Mouse (Mus musculus) kidney, postnatal 10 days (tissue): ENCODE data around the gene Sept5.

Experiments used
- DNase-seq: peaks from one replicate; pipeline ENCODE4 v3.0.0; 2021; ENCODE audit warnings: mixed read lengths

The Sept5 gene

DNA sequence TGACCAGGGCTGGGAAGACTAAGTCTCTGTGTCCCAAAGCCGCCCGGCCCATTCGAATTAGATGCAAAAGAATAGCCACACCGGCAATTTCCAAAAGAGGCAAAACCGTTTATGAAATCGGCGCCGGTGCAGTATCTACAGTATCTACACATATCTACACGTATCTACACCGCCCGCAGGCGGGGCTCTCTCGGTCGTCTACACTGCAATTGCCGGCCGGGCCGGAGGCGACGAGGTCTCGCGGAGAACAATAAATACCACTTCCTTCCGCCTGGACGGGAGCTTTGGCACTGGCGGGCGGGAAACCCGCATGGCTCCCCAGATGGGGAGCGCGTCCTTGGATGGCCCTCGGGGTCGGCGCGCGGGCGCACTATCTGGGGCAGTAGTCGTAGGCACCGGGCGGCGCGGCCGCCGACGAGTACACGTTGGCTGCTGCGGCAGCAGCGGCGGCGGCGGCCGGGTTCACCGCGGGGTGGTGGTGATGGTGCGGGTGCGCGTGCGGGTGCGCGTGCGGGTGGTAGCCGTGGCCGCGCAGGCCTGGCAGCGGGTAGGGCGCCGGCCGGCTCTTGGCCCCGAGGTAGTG, 48.0 kb downstream of the Sept5 start:
- DNase-seq, result peak; percentile 44

DNA sequence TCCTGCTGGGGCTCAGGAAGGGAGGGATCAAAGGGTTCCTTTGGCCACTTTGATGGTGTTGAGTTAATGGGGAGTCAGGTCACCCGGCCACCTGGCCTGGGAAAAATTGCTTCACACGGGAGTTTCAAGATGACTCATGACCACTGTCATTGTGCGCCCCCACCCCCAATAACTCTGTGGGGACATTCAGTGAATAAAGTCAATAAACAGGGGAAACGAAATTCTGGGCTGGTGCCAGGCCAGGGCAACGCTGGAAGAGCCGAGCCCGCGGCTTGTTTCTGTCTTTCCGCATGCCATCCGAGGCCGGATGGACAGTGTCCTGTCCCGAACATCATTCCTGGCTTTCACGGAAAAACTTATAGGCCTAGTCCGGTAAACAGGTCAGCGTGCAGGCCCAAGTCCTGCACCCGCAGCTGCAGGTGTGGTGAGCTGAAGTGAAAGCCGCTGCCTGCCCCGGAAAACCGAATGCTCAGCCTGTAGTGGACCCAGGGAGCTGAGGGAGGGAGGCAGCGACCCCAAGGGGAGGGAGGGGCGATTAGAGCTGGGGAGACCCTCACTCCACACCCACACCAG, 48.6 kb downstream of the Sept5 start:
- DNase-seq, result no peak

DNA sequence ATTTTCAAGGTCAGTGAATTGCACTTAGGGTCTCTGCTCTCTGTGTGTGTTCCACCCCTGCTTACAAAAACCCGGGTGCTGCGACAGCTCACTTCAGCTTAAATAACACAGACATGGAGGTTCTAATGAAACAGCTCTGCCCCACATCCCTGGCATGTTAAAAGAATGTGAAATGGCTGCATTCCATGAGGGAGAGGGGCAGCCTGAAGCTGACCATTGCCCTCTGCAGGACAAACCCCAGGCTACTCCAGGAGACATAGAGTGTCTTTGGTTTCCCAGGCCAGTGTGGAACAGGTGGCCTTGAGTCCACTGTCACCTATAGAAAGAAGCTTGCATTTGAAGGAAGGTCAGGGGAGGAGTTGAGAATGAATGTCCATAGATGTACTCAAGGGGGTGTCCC, 49.4 kb downstream of the Sept5 start:
- DNase-seq, result no peak

DNA sequence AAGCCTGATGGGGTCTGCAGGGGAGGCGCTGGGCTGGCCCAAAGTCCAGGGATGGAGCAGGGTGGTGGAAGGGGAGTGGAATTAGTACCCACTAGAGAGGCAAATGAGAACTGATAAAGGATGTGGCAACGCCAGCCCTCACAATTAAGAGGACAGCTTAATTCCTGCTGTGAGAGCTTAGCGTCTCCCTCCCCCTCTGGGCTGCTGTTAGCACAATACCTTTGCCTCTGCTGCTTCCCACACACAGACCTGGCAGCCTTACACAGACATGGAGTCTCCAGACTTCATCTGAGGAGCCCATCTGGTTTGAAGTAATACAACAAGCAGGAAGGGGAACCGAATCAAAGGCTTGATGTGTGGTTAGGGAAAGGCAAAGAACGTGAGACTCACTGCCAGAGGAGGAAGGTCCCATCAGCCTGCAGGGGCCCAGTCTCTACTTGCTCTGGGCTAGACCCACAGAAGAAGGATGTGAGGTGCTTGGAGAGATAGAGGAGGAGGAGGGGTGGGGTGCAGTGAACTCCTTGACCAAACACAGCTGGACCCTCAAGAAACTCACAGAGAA, 52.1 kb downstream of the Sept5 start:
- no peak for DNase-seq

DNA sequence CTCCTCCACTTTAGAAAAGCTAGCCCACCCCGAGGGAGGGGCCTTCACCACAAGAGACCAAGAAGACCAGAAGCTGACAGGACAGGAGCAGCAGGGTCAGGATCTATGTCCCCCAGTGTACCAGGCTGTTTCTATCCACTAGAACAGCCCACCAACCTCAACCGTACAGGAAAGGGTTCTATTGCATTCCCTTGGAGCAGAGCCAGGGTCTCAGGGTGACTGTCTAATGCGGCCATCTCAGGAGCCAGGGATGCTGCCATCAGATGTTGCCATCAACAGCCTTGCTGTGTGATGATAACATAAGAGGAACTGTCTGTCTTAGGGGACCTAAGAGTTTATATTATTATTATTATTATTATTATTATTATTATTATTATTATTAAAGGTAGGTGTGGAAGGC, 52.7 kb downstream of the Sept5 start:
- DNase-seq, result no peak

- no peak for DNase-seq
Observed at GRCm38 (mm10) chr16:18574196-18574595, 55.6 kb downstream of the Sept5 start.
